ENCODE assay signal across 14 mouse cellular contexts in the genomic region with DNA sequence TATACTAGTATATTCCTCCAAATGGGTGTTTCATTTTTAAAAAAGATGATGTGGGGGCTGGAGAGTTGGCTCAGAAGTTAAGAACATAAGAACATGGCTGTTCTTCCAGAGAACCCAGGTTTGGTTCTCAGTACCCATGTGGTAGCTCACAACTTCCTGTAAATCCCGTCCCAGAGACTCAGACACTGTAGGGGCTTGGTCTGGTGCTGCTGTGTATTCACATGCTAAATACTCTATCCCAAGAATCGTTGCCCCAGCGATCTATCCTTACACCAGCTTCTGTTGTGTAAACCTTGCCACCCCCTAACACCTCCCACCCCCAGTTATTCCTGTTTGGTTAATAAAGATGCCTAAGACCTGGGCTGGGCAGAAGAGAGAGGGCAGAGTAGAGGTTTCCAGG.
"Had no signal": no experiment of that assay in that cellular context is flagged by ENCODE, and none has a peak within 500 bp of the region (broad histone marks: within the 10 kb centered on the region; RNA-seq: fewer than 3 reads in every experiment).

No protein-coding gene starts in this region.

- H3K27me3 ChIP-seq: liver, embryonic 12.5 days; megakaryocyte, embryonic 14.5 days; midbrain, embryonic 12.5 days; neural tube, embryonic 12.5 days had no signal

- H3K4me3 ChIP-seq: liver, embryonic 12.5 days; megakaryocyte, embryonic 14.5 days; midbrain, embryonic 12.5 days; neural tube, embryonic 12.5 days had no signal

- H3K4me1 ChIP-seq: liver, embryonic 12.5 days; megakaryocyte, embryonic 14.5 days; midbrain, embryonic 12.5 days; neural tube, embryonic 12.5 days had no signal

- H3K4me2 ChIP-seq: liver, embryonic 12.5 days; lung, embryonic 14.5 days; midbrain, embryonic 12.5 days; neural tube, embryonic 12.5 days had no signal

- ATAC-seq: liver, embryonic 12.5 days had no signal

- H3K9ac ChIP-seq: liver, embryonic 12.5 days; liver, embryonic 14.5 days; lung, embryonic 14.5 days; midbrain, embryonic 12.5 days; neural tube, embryonic 12.5 days had no signal

- DNase-seq: lung, adult 18-20 months; lung, embryonic 14.5 days; lung, postnatal 14 days; lung, postnatal 36 days; midbrain, embryonic 14.5 days; right cerebral cortex, postnatal 14 days; thymus, adult 2 months; thymus, postnatal 25 days; thymus, postnatal 4 days had no signal

- H3K27ac ChIP-seq: liver, embryonic 12.5 days; liver, embryonic 14.5 days; midbrain, embryonic 12.5 days; neural tube, embryonic 12.5 days had no signal

- H3K36me3 ChIP-seq: liver, embryonic 12.5 days; midbrain, embryonic 12.5 days; neural tube, embryonic 12.5 days had no signal

- H3K9me3 ChIP-seq: liver, embryonic 12.5 days; megakaryocyte, embryonic 14.5 days; midbrain, embryonic 12.5 days; neural tube, embryonic 12.5 days had no signal
